Mouse (Mus musculus): ENCODE results near the gene 4930433I11Rik. TPM values are rescaled to one million over a fixed set of nuclear protein-coding genes. Genes with fewer than 3 reads are reported as not detected.
"Not testable (repeated sequence)": the region's sequence is repeated elsewhere in the genome, so short reads cannot be mapped to it uniquely, and the experiment has no call there.

4930433I11Rik gene
- total RNA-seq (2021) = not detected in 2 replicates
- long read RNA-seq = 0 reads

DNA sequence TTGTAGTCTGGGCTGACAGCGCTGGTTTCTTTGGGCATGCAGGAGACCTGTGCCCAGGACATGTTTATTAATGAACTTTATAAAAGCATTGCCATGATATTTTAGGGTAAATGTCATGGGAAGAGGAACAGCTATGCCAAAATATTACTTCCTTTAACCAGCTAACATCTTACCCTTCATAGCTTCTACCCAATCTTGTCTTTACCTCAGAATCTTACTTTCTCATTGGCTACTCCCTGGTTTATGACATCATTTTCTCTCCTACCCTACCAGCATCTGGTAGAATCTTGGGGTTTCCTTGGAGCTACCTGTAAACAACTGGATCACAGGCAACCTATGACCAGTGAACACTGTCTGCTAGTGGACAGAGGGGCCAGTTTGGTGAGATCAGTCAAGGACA is at the start of gene 4930433I11Rik:
4930433I11Rik (plus strand) TSS at position 301 of the 400 bp plus-strand sequence.
- no peak for DNase-seq

DNA sequence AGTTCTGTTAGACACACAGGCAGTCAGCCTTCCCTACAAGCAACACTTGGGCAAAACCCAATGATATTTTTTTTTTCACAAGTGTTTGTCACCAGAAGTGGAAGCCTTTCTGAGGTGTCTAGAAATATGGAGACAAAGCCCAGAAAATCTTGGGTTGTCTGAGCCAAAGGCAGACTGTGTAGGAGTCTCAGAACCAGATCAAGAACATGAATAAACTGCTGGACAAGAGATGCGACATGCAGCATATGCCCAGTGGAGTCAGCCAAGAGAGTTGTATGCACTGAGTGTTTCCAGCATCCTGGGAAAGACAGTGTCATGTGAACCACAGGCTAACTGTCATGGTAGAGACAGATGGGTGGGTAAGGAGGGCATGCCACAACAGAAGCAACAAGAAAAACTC is 48.0 kb upstream of the 4930433I11Rik start:
- DNase-seq = no peak

DNA sequence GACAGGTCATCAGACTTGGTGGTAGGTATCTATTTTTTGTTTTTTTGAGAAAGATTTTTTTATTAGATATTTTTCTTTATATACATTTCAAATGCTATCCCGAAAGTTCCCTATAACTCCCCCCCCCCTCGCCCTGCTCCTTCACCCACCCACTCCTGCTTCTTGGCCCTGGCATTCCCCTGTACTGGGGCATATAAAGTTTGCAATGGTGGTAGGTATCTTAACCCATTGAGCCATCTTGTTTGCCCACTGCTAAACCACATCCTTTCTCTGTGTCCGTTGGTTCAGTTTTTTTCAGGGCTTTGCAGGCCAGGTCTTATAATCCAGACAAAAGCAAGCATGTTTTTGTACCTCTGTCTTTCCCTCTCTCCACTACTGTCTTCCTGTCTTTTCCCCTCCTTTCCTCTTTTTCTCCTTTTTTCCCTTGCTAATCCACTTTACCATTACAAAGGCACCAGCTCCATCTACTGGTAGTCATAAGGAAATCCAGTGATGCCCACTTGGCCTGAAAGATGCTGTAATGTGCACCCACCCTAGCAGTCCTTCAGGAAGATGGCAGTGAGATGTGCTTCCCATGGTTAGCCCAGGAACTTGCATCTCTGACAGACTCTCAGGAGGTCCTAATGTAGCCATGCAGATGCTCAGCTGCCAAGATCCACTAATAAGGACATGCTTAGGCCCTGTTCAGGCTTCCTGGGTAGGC is 45.0 kb upstream of the 4930433I11Rik start:
- no peak for DNase-seq

DNA sequence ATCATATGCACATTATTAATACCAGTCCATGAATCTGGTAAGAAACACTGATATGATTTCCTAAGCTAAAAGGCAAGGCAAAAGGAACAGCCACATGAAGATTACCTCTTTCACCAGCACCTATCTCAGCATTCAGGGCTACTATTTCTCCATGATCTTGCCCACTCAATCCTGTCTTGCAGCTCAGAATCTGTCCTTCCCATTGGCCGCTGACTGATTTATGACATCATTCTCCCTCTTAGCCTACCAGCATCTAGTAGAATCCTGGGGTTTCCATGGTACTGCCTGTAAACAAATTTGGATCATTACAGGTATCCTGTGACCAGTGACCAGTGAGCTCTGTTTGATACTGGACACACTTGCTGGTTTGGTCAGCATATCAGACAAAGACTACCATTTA is 45.1 kb downstream of the 4930433I11Rik start, which contains the start of gene Gm4884:
Gm4884 (plus strand) TSS at position 301 of the 400 bp plus-strand sequence.
- not testable (repeated sequence) for DNase-seq

DNA sequence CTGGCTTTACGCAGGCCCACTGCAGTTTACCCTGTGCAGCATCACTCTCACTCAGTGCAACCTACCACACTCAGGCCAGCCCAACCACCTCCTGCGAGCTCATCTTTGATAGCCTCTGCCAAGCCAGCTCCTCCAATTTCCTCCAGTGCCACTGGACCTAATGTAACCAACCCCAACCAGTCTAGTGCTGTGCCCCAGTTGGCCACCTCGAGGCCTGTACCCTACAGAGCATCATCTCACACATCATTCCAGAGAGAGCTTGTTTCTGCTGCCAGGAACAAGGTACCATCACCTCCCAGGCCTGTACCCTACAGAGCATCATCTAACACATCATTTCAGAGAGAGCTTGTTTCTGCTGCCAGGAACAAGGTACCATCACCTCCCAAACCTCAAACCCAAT is 56.7 kb downstream of the 4930433I11Rik start:
- not testable (repeated sequence) for DNase-seq

Other genes starting within 250 kb of the 4930433I11Rik start
- 0.36 TPM in 1 of 2 replicates, not detected in the other for gene Vstm2b, start 89.2 kb upstream of the 4930433I11Rik start, total RNA-seq (2021)
- not detected in 2 replicates for gene Gm4884, start 45.2 kb downstream of the 4930433I11Rik start, total RNA-seq (2021)
- gene Gm5592, start 166.3 kb downstream of the 4930433I11Rik start, total RNA-seq (2021) = not detected in 2 replicates